Comparison of ENCODE assay signal across 8 mouse cellular contexts in genomic region chr16:20715976-20716840, GRCm38 (mm10). TPM values are rescaled to one million over a fixed set of nuclear protein-coding genes. Genes with fewer than 3 reads are reported as not detected.
DNase-seq lines count a peak whose midpoint lies in the region; ATAC-seq and TF ChIP-seq lines count a peak whose summit lies in the region.

No protein-coding gene starts in this region.

- ATAC-seq in embryonic facial prominence, embryonic 12.5 days (ENCODE audit: insufficient number of reproducible peaks, insufficient read depth, low FRiP score, low TSS enrichment), result peak; percentile 85
- ATAC-seq in limb, embryonic 15.5 days (ENCODE audit: insufficient number of reproducible peaks, low FRiP score, low TSS enrichment, low read depth), result peak; percentile 85
- peak; percentile 83 for ATAC-seq in midbrain, embryonic 15.5 days (replicated peaks)

- no peaks in the 10 kb centered on the region for H3K27me3 ChIP-seq in embryonic facial prominence, embryonic 12.5 days
- H3K27me3 ChIP-seq in heart, adult 2 months (ENCODE audit: control insufficient read depth, insufficient read depth, low read length), result no peaks in the 10 kb centered on the region
- no peaks in the 10 kb centered on the region for H3K27me3 ChIP-seq in kidney, adult 2 months (replicated peaks; ENCODE audit: control insufficient read depth, insufficient read depth, low read length)
- H3K27me3 ChIP-seq in limb, embryonic 15.5 days, result no peaks in the 10 kb centered on the region
- H3K27me3 ChIP-seq in midbrain, embryonic 15.5 days (replicated peaks), result no peaks in the 10 kb centered on the region

- intact Hi-C loops in heart, adult 2 months (cut with DNase I), result loop anchor here (2.0 to 5.0 kb wide), 3 partner anchors 43 to 219 kb away; partner anchors contain the start of genes Abcf3 and Eif2b5

- no peak for TF ChIP-seq POLR2A in heart, adult 2 months (IDR thresholded peaks at IDR 0.05; ENCODE audit: insufficient read depth, low read depth, low read length)
- no peak for TF ChIP-seq POLR2A in kidney, adult 2 months (IDR thresholded peaks at IDR 0.05; ENCODE audit: low read depth, low read length)

- H3K4me3 ChIP-seq in embryonic facial prominence, embryonic 12.5 days, result peak overlapping the region; percentile 58
- H3K4me3 ChIP-seq in heart, adult 2 months, result peak overlapping the region; percentile 80
- H3K4me3 ChIP-seq in kidney, adult 2 months (ENCODE audit: insufficient read depth, low read depth, low read length), result peak overlapping the region; percentile 51
- peak overlapping the region; percentile 67 for H3K4me3 ChIP-seq in limb, embryonic 15.5 days
- H3K4me3 ChIP-seq in midbrain, embryonic 15.5 days, result peak overlapping the region; percentile 70

- TF ChIP-seq CTCF in heart, adult 2 months (IDR thresholded peaks at IDR 0.05), result peak; percentile 42
- TF ChIP-seq CTCF in kidney, adult 2 months (conservative IDR thresholded peaks at IDR 0.05; ENCODE audit: insufficient read depth, insufficient read length, low read depth, low read length), result no peak

- peaks cover 26% of the 10 kb centered on the region for H3K4me1 ChIP-seq in embryonic facial prominence, embryonic 12.5 days
- peaks cover 4% of the 10 kb centered on the region for H3K4me1 ChIP-seq in heart, adult 2 months (ENCODE audit: control insufficient read depth, insufficient read depth, low read length)
- peaks cover 6% of the 10 kb centered on the region; the same call in 1 of the 2 replicates for H3K4me1 ChIP-seq in kidney, adult 2 months (ENCODE audit: control insufficient read depth, insufficient read depth, low read length)
- H3K4me1 ChIP-seq in limb, embryonic 15.5 days, result peaks cover 43% of the 10 kb centered on the region
- H3K4me1 ChIP-seq in midbrain, embryonic 15.5 days, result peaks cover 43% of the 10 kb centered on the region

- no peak for TF ChIP-seq EP300 in heart, adult 2 months (IDR thresholded peaks at IDR 0.05; ENCODE audit: insufficient read depth, low read depth, low read length)

- peak; percentile 81 for DNase-seq in 3T3-L1 (ENCODE audit: low read depth, low spot score)
- peak; percentile 91 for DNase-seq in adrenal gland, postnatal 10 days
- peak; percentile 88 to 89 for DNase-seq in heart, adult 2 months
- DNase-seq in kidney, adult 2 months, result peak; percentile 88
- DNase-seq in spleen, postnatal 36 days (ENCODE audit: low spot score in 2 of 2), result peak; percentile 66 to 68

- WGBS in embryonic facial prominence, embryonic 12.5 days, result under 1% methylated on average over 65 of the region's 68 CpGs
- under 1% methylated on average over 68 of the region's 68 CpGs for WGBS in heart, adult 2 months
- under 1% methylated on average over 68 of the region's 68 CpGs for WGBS in kidney, adult 2 months
- under 1% methylated on average over 65 of the region's 68 CpGs for WGBS in limb, embryonic 15.5 days
- WGBS in midbrain, embryonic 15.5 days, result under 1% methylated on average over 64 of the region's 68 CpGs

- H3K9ac ChIP-seq in embryonic facial prominence, embryonic 12.5 days, result peak overlapping the region; percentile 60
- H3K9ac ChIP-seq in heart, adult 2 months (ENCODE audit: low read depth, low read length), result peak overlapping the region; percentile 72
- H3K9ac ChIP-seq in limb, embryonic 15.5 days, result peak overlapping the region; percentile 62
- H3K9ac ChIP-seq in midbrain, embryonic 15.5 days, result peak overlapping the region; percentile 67

- peak overlapping the region; percentile 79 for H3K4me2 ChIP-seq in embryonic facial prominence, embryonic 12.5 days (replicated peaks)
- peak overlapping the region; percentile 90 for H3K4me2 ChIP-seq in limb, embryonic 15.5 days
- peak overlapping the region; percentile 98 for H3K4me2 ChIP-seq in midbrain, embryonic 15.5 days

- no peaks in the 10 kb centered on the region for H3K79me2 ChIP-seq in heart, adult 2 months (replicated peaks; ENCODE audit: control insufficient read depth, insufficient read depth, low read length)

- H3K27ac ChIP-seq in embryonic facial prominence, embryonic 12.5 days, result peak overlapping the region; percentile 95
- peak overlapping the region; percentile 90 for H3K27ac ChIP-seq in heart, adult 2 months
- peak overlapping the region; percentile 96 for H3K27ac ChIP-seq in kidney, adult 2 months (ENCODE audit: insufficient read depth, low read depth, low read length)
- peak overlapping the region; percentile 98 for H3K27ac ChIP-seq in limb, embryonic 15.5 days
- peak overlapping the region; percentile 90 for H3K27ac ChIP-seq in midbrain, embryonic 15.5 days

- peaks cover 28% of the 10 kb centered on the region for H3K36me3 ChIP-seq in embryonic facial prominence, embryonic 12.5 days
- H3K36me3 ChIP-seq in heart, adult 2 months (ENCODE audit: control insufficient read depth, insufficient read depth, low read length), result no peaks in the 10 kb centered on the region
- H3K36me3 ChIP-seq in kidney, adult 2 months (ENCODE audit: control insufficient read depth, insufficient read depth, low read length), result no peaks in the 10 kb centered on the region
- peaks cover 33% of the 10 kb centered on the region for H3K36me3 ChIP-seq in limb, embryonic 15.5 days
- peaks cover 7% of the 10 kb centered on the region; the same call in 1 of the 2 replicates for H3K36me3 ChIP-seq in midbrain, embryonic 15.5 days (replicated peaks)

- H3K9me3 ChIP-seq in embryonic facial prominence, embryonic 12.5 days, result no peaks in the 10 kb centered on the region
- H3K9me3 ChIP-seq in limb, embryonic 15.5 days, result no peaks in the 10 kb centered on the region
- H3K9me3 ChIP-seq in midbrain, embryonic 15.5 days, result no peaks in the 10 kb centered on the region

RNA-seq across cellular contexts. Expression of gene Polr2h, which starts 1.3 kb away (rescaled TPM):
- 10 to 100 TPM; 26.0 to 31.7 TPM for total RNA-seq in adrenal gland, postnatal 10 days (2021)
- polyA plus RNA-seq in embryonic facial prominence, embryonic 12.5 days (2016; fragmentation: Nextera tagmentation; extraction: Ambion mirVana), result 110 and 118 TPM in 2 replicates
- total RNA-seq in heart, adult 2 months (2021), result 1 to 10 TPM; 9.0 TPM
- polyA plus RNA-seq in heart, adult 2 months (2012; rRNA removed), result 11.8 and 12.6 TPM in 2 replicates
- 14.0 and 22.4 TPM in 2 replicates for polyA plus RNA-seq in kidney, adult 2 months (2012; rRNA removed)
- 87.1 and 89.8 TPM in 2 replicates for polyA plus RNA-seq in limb, embryonic 15.5 days (2015; fragmentation: Nextera tagmentation; extraction: Ambion mirVana)
- polyA plus RNA-seq in midbrain, embryonic 15.5 days (2015; fragmentation: Nextera tagmentation; extraction: Ambion mirVana), result 82.3 and 90.6 TPM in 2 replicates

RNA-seq across cellular contexts. Expression of gene Clcn2, which starts 1.3 kb away (rescaled TPM):
- total RNA-seq in adrenal gland, postnatal 10 days (2021), result 10 to 100 TPM; 15.2 to 26.5 TPM
- polyA plus RNA-seq in embryonic facial prominence, embryonic 12.5 days (2016; fragmentation: Nextera tagmentation; extraction: Ambion mirVana), result 28.8 and 31.6 TPM in 2 replicates
- 1 to 10 TPM; 1.3 to 1.8 TPM for total RNA-seq in heart, adult 2 months (2021)
- 5.9 and 8.0 TPM in 2 replicates for polyA plus RNA-seq in heart, adult 2 months (2012; rRNA removed)
- 21.4 and 33.1 TPM in 2 replicates for polyA plus RNA-seq in kidney, adult 2 months (2012; rRNA removed)
- polyA plus RNA-seq in limb, embryonic 15.5 days (2015; fragmentation: Nextera tagmentation; extraction: Ambion mirVana), result 12.7 and 13.8 TPM in 2 replicates
- 33.7 and 33.8 TPM in 2 replicates for polyA plus RNA-seq in midbrain, embryonic 15.5 days (2015; fragmentation: Nextera tagmentation; extraction: Ambion mirVana)

RNA-seq across cellular contexts. Expression of gene Chrd, which starts 16.7 kb away (rescaled TPM):
- total RNA-seq in adrenal gland, postnatal 10 days (2021), result 1 to 10 TPM; 5.2 to 6.0 TPM
- 4.7 and 5.9 TPM in 2 replicates for polyA plus RNA-seq in embryonic facial prominence, embryonic 12.5 days (2016; fragmentation: Nextera tagmentation; extraction: Ambion mirVana)
- 1 to 10 TPM; 2.0 to 2.2 TPM for total RNA-seq in heart, adult 2 months (2021)
- polyA plus RNA-seq in heart, adult 2 months (2012; rRNA removed), result 3.6 and 4.8 TPM in 2 replicates
- 7.2 and 10.7 TPM in 2 replicates for polyA plus RNA-seq in kidney, adult 2 months (2012; rRNA removed)
- 12.2 and 12.8 TPM in 2 replicates for polyA plus RNA-seq in limb, embryonic 15.5 days (2015; fragmentation: Nextera tagmentation; extraction: Ambion mirVana)
- 5.6 and 5.7 TPM in 2 replicates for polyA plus RNA-seq in midbrain, embryonic 15.5 days (2015; fragmentation: Nextera tagmentation; extraction: Ambion mirVana)

RNA-seq across cellular contexts. Expression of gene Thpo, which starts 18.1 kb away (rescaled TPM):
- 1 to 10 TPM; 2.5 to 3.3 TPM for total RNA-seq in adrenal gland, postnatal 10 days (2021)
- 0.96 and 1.2 TPM in 2 replicates for polyA plus RNA-seq in embryonic facial prominence, embryonic 12.5 days (2016; fragmentation: Nextera tagmentation; extraction: Ambion mirVana)
- total RNA-seq in heart, adult 2 months (2021), result under 1 TPM in 1 of 2 experiments, not detected in 1; 0.18 TPM
- 0.41 and 0.84 TPM in 2 replicates for polyA plus RNA-seq in heart, adult 2 months (2012; rRNA removed)
- 17.1 and 17.7 TPM in 2 replicates for polyA plus RNA-seq in kidney, adult 2 months (2012; rRNA removed)
- polyA plus RNA-seq in limb, embryonic 15.5 days (2015; fragmentation: Nextera tagmentation; extraction: Ambion mirVana), result 0.66 and 0.83 TPM in 2 replicates
- 1.3 and 1.7 TPM in 2 replicates for polyA plus RNA-seq in midbrain, embryonic 15.5 days (2015; fragmentation: Nextera tagmentation; extraction: Ambion mirVana)

RNA-seq across cellular contexts. Expression of gene Fam131a, which starts 23.2 kb away (rescaled TPM):
- total RNA-seq in adrenal gland, postnatal 10 days (2021), result 10 to 100 TPM; 12.8 to 15.1 TPM
- polyA plus RNA-seq in embryonic facial prominence, embryonic 12.5 days (2016; fragmentation: Nextera tagmentation; extraction: Ambion mirVana), result 7.2 and 7.7 TPM in 2 replicates
- total RNA-seq in heart, adult 2 months (2021), result 10 to 100 TPM; 22.2 to 24.6 TPM
- polyA plus RNA-seq in heart, adult 2 months (2012; rRNA removed), result 31.3 and 40.5 TPM in 2 replicates
- polyA plus RNA-seq in kidney, adult 2 months (2012; rRNA removed), result 3.6 and 4.7 TPM in 2 replicates
- polyA plus RNA-seq in limb, embryonic 15.5 days (2015; fragmentation: Nextera tagmentation; extraction: Ambion mirVana), result 12.8 and 13.2 TPM in 2 replicates
- polyA plus RNA-seq in midbrain, embryonic 15.5 days (2015; fragmentation: Nextera tagmentation; extraction: Ambion mirVana), result 58.1 and 58.5 TPM in 2 replicates

Comparison
In these comparisons a context has a peak if more than half of its experiments do, and no peak if none do; other contexts are left out.
1. Peak in every context shown above with its lines: DNase-seq, ATAC-seq, H3K4me3 ChIP-seq and H3K27ac ChIP-seq.